Mouse (Mus musculus) forebrain, embryonic 11.5 days (tissue): ENCODE results near the gene 1810065E05Rik. TPM values are rescaled to one million over a fixed set of nuclear protein-coding genes. Genes with fewer than 3 reads are reported as not detected.

Source experiments
- ATAC-seq: fragments of 200-750 bp; cut with Nextera tagmentation; replicated peaks from 2 replicates; pipeline ENCODE4 v1.8.0; 2017; ENCODE audit warnings: moderate TSS enrichment; ENCODE audit not compliant: low FRiP score
- DNase-seq: peaks from one replicate; pipeline ENCODE4 v3.0.0-alpha.2; 2017; ENCODE audit warnings: low spot score
- H3K27ac ChIP-seq: fragments of 300-500 bp; sonication (generic); 2 replicates; pipeline ENCODE4 v1.5.1; 2014; ENCODE audit warnings: low read depth, low read length
- H3K27me3 ChIP-seq: fragments of 300-500 bp; sonication (generic); 2 replicates; pipeline ENCODE4 v1.6.1; 2014; ENCODE audit warnings: mild to moderate bottlenecking, low read length, mixed read lengths; ENCODE audit not compliant: control insufficient read depth, insufficient read depth
- H3K36me3 ChIP-seq: fragments of 300-500 bp; sonication (generic); 2 replicates; pipeline ENCODE4 v1.6.1; 2014; ENCODE audit warnings: mild to moderate bottlenecking, low read length, moderate library complexity, mixed read lengths; ENCODE audit not compliant: control insufficient read depth, insufficient read depth
- H3K4me1 ChIP-seq: fragments of 300-500 bp; sonication (generic); replicated peaks from 2 replicates; pipeline ENCODE4 v1.6.1; 2014; ENCODE audit warnings: low read length, mixed read lengths; ENCODE audit not compliant: control insufficient read depth, insufficient read depth
- H3K4me2 ChIP-seq: fragments of 300-500 bp; sonication (generic); 2 replicates; pipeline ENCODE4 v1.6.1; 2014; ENCODE audit warnings: low read depth, mild to moderate bottlenecking, low read length, moderate library complexity, mixed read lengths; ENCODE audit not compliant: severe bottlenecking
- H3K4me3 ChIP-seq: fragments of 300-500 bp; sonication (generic); 2 replicates; pipeline ENCODE4 v1.5.1; 2014; ENCODE audit warnings: low read depth, low read length
- H3K9ac ChIP-seq: fragments of 300-500 bp; sonication (generic); 2 replicates; pipeline ENCODE4 v1.6.1; 2014; ENCODE audit warnings: low read length
- H3K9me3 ChIP-seq: fragments of 300-500 bp; sonication (generic); 2 replicates; pipeline ENCODE4 v1.6.1; 2016; ENCODE audit warnings: low read length, mixed read lengths; ENCODE audit not compliant: control insufficient read depth
- WGBS: fragments of 180-500 bp; shearing (Covaris S2); extraction: QIAGEN DNeasy Blood & Tissue Kit; methylation state at CpG from one replicate; pipeline ENCODE4 v1.1.7; 2014; 5-methylcytosine and 5-hydroxymethylcytosine counted together
- polyA plus RNA-seq: library from polyadenylated mRNA; unstranded; fragments of >200 nt; fragmentation: Nextera tagmentation; extraction: Ambion mirVana; gene quantifications from 2 replicates; pipeline ENCODE4 v1.2.1, GENCODE M21; 2014

1810065E05Rik gene
- polyA plus RNA-seq = not detected in 2 replicates

GRCm38 (mm10) chr11:58420815-58421214 lies at the start of gene 1810065E05Rik:
1810065E05Rik (plus strand) TSS chr11:58421111.
- ATAC-seq = no peak

GRCm38 (mm10) chr11:58377273-58377672 lies 43.6 kb upstream of the 1810065E05Rik start:
- no peak overlapping the region for H3K27ac ChIP-seq
- no peaks in the 10 kb centered on the region for H3K27me3 ChIP-seq
- DNase-seq = no peak
- no peak overlapping the region for H3K9ac ChIP-seq
- H3K9me3 ChIP-seq = no peaks in the 10 kb centered on the region
- no peaks in the 10 kb centered on the region for H3K36me3 ChIP-seq
- H3K4me3 ChIP-seq = no peak overlapping the region
- 77% methylated on average over 2 of the region's 2 CpGs for WGBS
- H3K4me2 ChIP-seq = no peak overlapping the region
- no peak for ATAC-seq
- H3K4me1 ChIP-seq = no peaks in the 10 kb centered on the region

More at GRCm38 (mm10) chr11:58420815-58421214, at the start of gene 1810065E05Rik:
- Histone ChIP-seq H3K4me1 (no peaks in the 10 kb centered on the region), H3K27ac (no peak within 1 kb of the TSS), H3K9ac (no peak within 1 kb of the TSS), H3K27me3 (no peaks in the 10 kb centered on the region), H3K9me3 (no peaks in the 10 kb centered on the region), H3K36me3 (no peaks in the 10 kb centered on the region), H3K4me3 (no peak within 1 kb of the TSS), H3K4me2 (no peak within 1 kb of the TSS)
- 79% methylated on average over 1 of the region's 1 CpGs for WGBS
- DNase-seq = no peak

GRCm38 (mm10) chr11:58377686-58378085 lies 43.2 kb upstream of the 1810065E05Rik start:
- no peak overlapping the region for H3K4me2 ChIP-seq
- WGBS = 64% methylated on average over 1 of the region's 1 CpGs
- no peak overlapping the region for H3K9ac ChIP-seq
- no peaks in the 10 kb centered on the region for H3K36me3 ChIP-seq
- no peaks in the 10 kb centered on the region for H3K9me3 ChIP-seq
- no peak overlapping the region for H3K27ac ChIP-seq
- ATAC-seq (no peak), DNase-seq (no peak)
- H3K27me3 ChIP-seq = no peaks in the 10 kb centered on the region
- no peak overlapping the region for H3K4me3 ChIP-seq
- no peaks in the 10 kb centered on the region for H3K4me1 ChIP-seq

GRCm38 (mm10) chr11:58378763-58379278 lies 42.1 kb upstream of the 1810065E05Rik start, which contains the start of gene Lypd8:
Lypd8 (plus strand) TSS chr11:58379043.
- H3K36me3 ChIP-seq = no peaks in the 10 kb centered on the region
- H3K9me3 ChIP-seq = no peaks in the 10 kb centered on the region
- H3K4me2 ChIP-seq = no peak within 1 kb of the TSS
- H3K4me1 ChIP-seq = no peaks in the 10 kb centered on the region
- H3K9ac ChIP-seq = no peak within 1 kb of the TSS
- DNase-seq (no peak), ATAC-seq (no peak)
- H3K27ac ChIP-seq = no peak within 1 kb of the TSS
- no peak within 1 kb of the TSS for H3K4me3 ChIP-seq
- 93% methylated on average over 3 of the region's 3 CpGs for WGBS
- H3K27me3 ChIP-seq = no peaks in the 10 kb centered on the region

GRCm38 (mm10) chr11:58379516-58379915 lies 41.4 kb upstream of the 1810065E05Rik start:
- Histone ChIP-seq H3K4me3 (no peak overlapping the region), H3K36me3 (no peaks in the 10 kb centered on the region), H3K27ac (no peak overlapping the region), H3K9ac (no peak overlapping the region), H3K27me3 (no peaks in the 10 kb centered on the region), H3K4me1 (no peaks in the 10 kb centered on the region), H3K4me2 (no peak overlapping the region), H3K9me3 (no peaks in the 10 kb centered on the region)
- ATAC-seq (no peak), DNase-seq (no peak)
- WGBS = 92% methylated on average over 1 of the region's 1 CpGs

GRCm38 (mm10) chr11:58382471-58382870 lies 38.4 kb upstream of the 1810065E05Rik start:
- ATAC-seq (no peak), DNase-seq (no peak)
- Histone ChIP-seq H3K4me1 (no peaks in the 10 kb centered on the region), H3K27ac (no peak overlapping the region), H3K27me3 (no peaks in the 10 kb centered on the region), H3K9me3 (no peaks in the 10 kb centered on the region), H3K4me3 (no peak overlapping the region), H3K9ac (no peak overlapping the region), H3K4me2 (no peak overlapping the region), H3K36me3 (no peaks in the 10 kb centered on the region)
- WGBS = 94% methylated on average over 6 of the region's 6 CpGs

- H3K9me3 ChIP-seq = no peaks in the 10 kb centered on the region
- peak; percentile 88 for ATAC-seq
- no peak overlapping the region for H3K9ac ChIP-seq
- no peak overlapping the region for H3K27ac ChIP-seq
- H3K4me1 ChIP-seq = peaks cover 3% of the 10 kb centered on the region; the same call in 1 of the 2 replicates
- H3K36me3 ChIP-seq = no peaks in the 10 kb centered on the region
- no peak overlapping the region for H3K4me2 ChIP-seq
- H3K4me3 ChIP-seq = no peak overlapping the region
- WGBS = 42% methylated on average over 6 of the region's 6 CpGs
- DNase-seq = peak; percentile 54
- no peaks in the 10 kb centered on the region for H3K27me3 ChIP-seq
Observed at GRCm38 (mm10) chr11:58399985-58400645, 20.8 kb upstream of the 1810065E05Rik start.

- Histone ChIP-seq H3K36me3 (no peaks in the 10 kb centered on the region), H3K4me1 (peaks cover 3% of the 10 kb centered on the region; the same call in 1 of the 2 replicates), H3K9ac (no peak overlapping the region), H3K9me3 (no peaks in the 10 kb centered on the region), H3K27ac (no peak overlapping the region), H3K4me2 (no peak overlapping the region), H3K4me3 (no peak overlapping the region), H3K27me3 (no peaks in the 10 kb centered on the region)
- ATAC-seq (peak; percentile 55; the same call in 1 of the 2 replicates), DNase-seq (no peak)
- WGBS = 45% methylated on average over 5 of the region's 5 CpGs
Observed at GRCm38 (mm10) chr11:58400655-58401054, 20.3 kb upstream of the 1810065E05Rik start.

- no peak overlapping the region for H3K4me2 ChIP-seq
- 80% methylated on average over 3 of the region's 3 CpGs for WGBS
- H3K36me3 ChIP-seq = no peaks in the 10 kb centered on the region
- no peak overlapping the region for H3K27ac ChIP-seq
- H3K9ac ChIP-seq = no peak overlapping the region
- DNase-seq (no peak), ATAC-seq (no peak)
- no peaks in the 10 kb centered on the region for H3K27me3 ChIP-seq
- no peaks in the 10 kb centered on the region for H3K9me3 ChIP-seq
- no peak overlapping the region for H3K4me3 ChIP-seq
- no peaks in the 10 kb centered on the region for H3K4me1 ChIP-seq
Observed at GRCm38 (mm10) chr11:58408066-58408465, 12.8 kb upstream of the 1810065E05Rik start.
